18 mouse cellular contexts compared by ENCODE assay signal in the genomic region with DNA sequence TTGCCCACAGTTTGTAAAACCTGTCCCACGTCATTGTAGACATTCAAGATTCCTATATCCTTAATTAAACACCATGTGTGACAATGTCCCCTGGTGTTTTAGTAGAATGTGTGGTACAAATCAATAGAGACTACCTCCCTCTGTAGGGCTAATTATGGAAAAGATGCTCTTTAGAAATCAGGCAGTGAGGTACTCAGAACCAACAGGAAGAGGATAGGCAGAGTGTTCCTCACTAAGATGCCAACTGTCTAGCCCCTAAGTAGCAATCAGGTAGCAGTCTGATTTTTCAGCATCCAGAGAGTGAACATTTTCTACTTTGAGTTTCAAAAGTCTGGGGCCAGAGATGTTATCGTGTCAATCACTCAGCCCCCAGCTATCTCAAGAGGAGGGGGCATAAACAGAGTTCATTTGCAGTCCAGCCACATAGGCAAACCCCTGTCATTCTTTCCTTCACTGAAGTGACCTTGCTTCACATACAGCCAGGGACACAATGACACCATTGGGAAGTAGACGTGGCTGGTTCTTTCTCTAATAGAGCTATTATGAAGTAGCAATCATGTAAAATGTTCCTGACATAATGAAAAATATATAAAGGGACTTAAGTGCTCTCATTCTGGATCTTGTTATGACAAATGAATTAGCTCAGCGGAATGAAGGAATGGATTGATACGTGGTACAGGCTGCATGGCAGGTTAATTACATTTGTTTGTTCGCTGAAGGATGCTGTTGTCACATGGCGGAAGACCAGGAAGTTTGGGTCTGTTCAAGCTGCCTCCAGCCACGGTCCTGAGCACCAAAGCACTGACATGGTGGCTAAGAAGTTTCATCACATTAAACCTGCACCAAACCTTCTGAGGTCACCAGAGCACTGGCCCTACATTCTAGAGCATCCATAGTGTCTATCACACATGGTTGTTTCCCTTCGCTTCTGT.
"Had no signal": no experiment of that assay in that cellular context is flagged by ENCODE, and none has a peak within 500 bp of the region (broad histone marks: within the 10 kb centered on the region; RNA-seq: fewer than 3 reads in every experiment).

No protein-coding gene starts in this region.

- H3K27me3 ChIP-seq: lung, embryonic 15.5 days; megakaryocyte, embryonic 14.5 days; midbrain, embryonic 13.5 days; midbrain, embryonic 15.5 days; neural tube, embryonic 12.5 days; stomach, embryonic 15.5 days had no signal

- DNase-seq: liver, postnatal 0 days; lung, adult 2 months; lung, postnatal 14 days; lung, postnatal 36 days; right cerebral cortex, postnatal 14 days; thymus, adult 2 months; thymus, postnatal 25 days; thymus, postnatal 4 days had no signal

- H3K9me3 ChIP-seq: lung, embryonic 15.5 days; megakaryocyte, embryonic 14.5 days; midbrain, embryonic 13.5 days; midbrain, embryonic 15.5 days; neural tube, embryonic 12.5 days; stomach, embryonic 15.5 days had no signal

- H3K9ac ChIP-seq: liver, postnatal 0 days; lung, embryonic 15.5 days; midbrain, embryonic 13.5 days; midbrain, embryonic 15.5 days; neural tube, embryonic 12.5 days; stomach, embryonic 15.5 days had no signal

- H3K27ac ChIP-seq: lung, embryonic 15.5 days; macrophage; midbrain, embryonic 13.5 days; midbrain, embryonic 15.5 days; neural tube, embryonic 12.5 days; stomach, embryonic 15.5 days; stomach, postnatal 0 days had no signal

- H3K36me3 ChIP-seq: lung, embryonic 15.5 days; midbrain, embryonic 13.5 days; midbrain, embryonic 15.5 days; neural tube, embryonic 12.5 days; stomach, embryonic 15.5 days had no signal

- H3K4me2 ChIP-seq: lung, embryonic 15.5 days; midbrain, embryonic 11.5 days; midbrain, embryonic 13.5 days; midbrain, embryonic 15.5 days; neural tube, embryonic 12.5 days; stomach, embryonic 15.5 days had no signal

- H3K4me1 ChIP-seq: lung, embryonic 15.5 days; megakaryocyte, embryonic 14.5 days; midbrain, embryonic 15.5 days; neural tube, embryonic 12.5 days; stomach, embryonic 15.5 days had no signal

- H3K4me3 ChIP-seq: lung, embryonic 15.5 days; megakaryocyte, embryonic 14.5 days; midbrain, embryonic 13.5 days; midbrain, embryonic 15.5 days; neural tube, embryonic 12.5 days; stomach, embryonic 15.5 days had no signal

- ATAC-seq: liver, postnatal 0 days; lung, postnatal 0 days; midbrain, embryonic 13.5 days; midbrain, embryonic 15.5 days had no signal
